8 mouse cellular contexts compared by ENCODE assay signal in the genomic region with DNA sequence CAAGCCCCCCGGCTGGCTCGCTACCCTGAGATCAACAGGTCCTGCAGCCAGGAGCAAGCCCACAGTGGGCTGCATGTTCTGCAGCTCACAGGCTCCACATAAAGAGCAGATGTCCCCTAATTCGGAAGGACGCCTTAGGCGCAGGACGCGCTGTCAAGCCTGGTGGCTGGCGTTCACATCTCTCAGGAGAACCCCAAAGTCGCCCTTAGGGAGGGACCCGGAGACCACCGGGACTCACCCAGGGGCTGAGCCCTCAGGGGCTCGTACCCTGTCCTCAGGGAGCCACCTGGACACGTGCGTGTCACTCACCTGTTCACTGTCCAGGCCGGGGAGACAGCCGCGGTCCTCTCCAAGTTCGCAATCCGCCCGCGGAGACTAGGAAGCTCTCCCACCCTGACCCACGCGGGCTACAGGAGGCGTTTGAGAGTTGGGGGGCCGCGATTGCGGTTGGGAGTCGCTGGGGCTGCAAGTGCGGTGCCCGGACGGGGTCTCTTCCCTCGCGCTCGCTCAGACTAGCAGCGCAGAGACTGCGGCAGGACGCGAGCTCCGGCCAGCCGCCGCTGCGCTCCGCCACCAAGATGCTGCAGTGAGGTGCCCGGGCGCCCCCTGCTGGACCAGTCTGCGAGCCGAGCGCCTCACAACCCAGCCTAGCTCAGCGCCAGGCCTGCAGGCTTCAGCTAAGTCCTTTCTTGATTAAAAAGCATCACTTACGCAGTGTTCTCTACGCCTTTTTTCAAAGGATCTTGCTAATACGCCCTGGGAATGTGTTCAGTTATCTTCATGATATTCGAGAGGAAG. TPM values are rescaled to one million over a fixed set of nuclear protein-coding genes. Genes with fewer than 3 reads are reported as not detected.
A peak's percentile ranks its signal among the peaks of the same experiment; 100 is the strongest.
DNase-seq lines count a peak whose midpoint lies in the region; ATAC-seq lines count a peak whose summit lies in the region.

No protein-coding gene starts in this region.

- 1% methylated on average over 53 of the region's 53 CpGs for WGBS in midbrain, embryonic 11.5 days

- H3K36me3 ChIP-seq in midbrain, embryonic 11.5 days (ENCODE audit: control insufficient read depth, insufficient read depth, low read length), result no peaks in the 10 kb centered on the region

- H3K9ac ChIP-seq in midbrain, embryonic 11.5 days (ENCODE audit: low read length), result peak overlapping the region; percentile 26; the same call in 1 of the 2 replicates

- intact Hi-C loops in left cerebral cortex, postnatal 4 days (cut with DNase I), result loop anchor here (5.0 kb wide), 1 partner anchor 72 kb away; no protein-coding TSS in a partner anchor

- H3K27ac ChIP-seq in midbrain, embryonic 11.5 days (ENCODE audit: low read depth, low read length), result no peak overlapping the region

- peaks cover 10% of the 10 kb centered on the region for H3K27me3 ChIP-seq in midbrain, embryonic 11.5 days (ENCODE audit: control insufficient read depth, insufficient read depth, low read length)

- peak; percentile 94 for ATAC-seq in midbrain, embryonic 11.5 days (ENCODE audit: low FRiP score)

- H3K4me2 ChIP-seq in midbrain, embryonic 11.5 days, result peak overlapping the region; percentile 70

- DNase-seq in adrenal gland, postnatal 25 days, result peak; percentile 98
- DNase-seq in embryo, embryonic 9.5 days (ENCODE audit: extremely low spot score), result peak; percentile 90
- peak; percentile 96 for DNase-seq in heart, adult 11 months
- peak; percentile 91 for DNase-seq in kidney, adult 18-20 months
- DNase-seq in left cerebral cortex, postnatal 4 days, result peak; percentile 95
- peak; percentile 99 for DNase-seq in midbrain, embryonic 11.5 days (ENCODE audit: low spot score, missing footprints)
- DNase-seq in right cerebral cortex, postnatal 36 days (ENCODE audit: low spot score in 2 of 2), result peak; percentile 87 to 89
- peak; percentile 87 to 89 for DNase-seq in urinary bladder, postnatal 36 days (ENCODE audit: low spot score in 2 of 2)

- peak overlapping the region; percentile 34 for H3K4me3 ChIP-seq in midbrain, embryonic 11.5 days (ENCODE audit: low read depth, low read length)

- no peaks in the 10 kb centered on the region for H3K9me3 ChIP-seq in midbrain, embryonic 11.5 days (ENCODE audit: control insufficient read depth, low read length)

- no peaks in the 10 kb centered on the region for H3K4me1 ChIP-seq in midbrain, embryonic 11.5 days (ENCODE audit: control insufficient read depth, insufficient read depth, low read length)

RNA-seq across cellular contexts. Expression of gene Rerg, which starts 0.9 kb away (rescaled TPM):
- total RNA-seq in adrenal gland, postnatal 25 days (2021), result 137 and 174 TPM in 2 replicates
- 10 to 100 TPM in 1 of 2 experiments, 1 to 10 TPM in 1; 9.2 to 11.0 TPM for total RNA-seq in left cerebral cortex, postnatal 4 days (2021)
- polyA plus RNA-seq in midbrain, embryonic 11.5 days (2014; fragmentation: Nextera tagmentation; extraction: Ambion mirVana), result 1.00 and 1.0 TPM in 2 replicates

Comparison
In these comparisons a context has a peak if more than half of its experiments do, and no peak if none do; other contexts are left out.
1. RNA of gene Rerg, which starts 0.9 kb away (total RNA-seq): 137 to 174 TPM in adrenal gland, postnatal 25 days; 9.2 to 11.0 TPM in left cerebral cortex, postnatal 4 days; every median in the first group is over 10 times any median in the second.
2. Peak in every context shown above with its lines, with median percentiles within 50 percentile points of each other: DNase-seq.